Mouse (Mus musculus) E14TG2a.4 (cell line): ENCODE results near the gene Sh3pxd2b.

Experiments
- CTCF ChIP-seq: conservative IDR thresholded peaks from 2 replicates; pipeline ENCODE4 v1.5.1; 2014; ENCODE audit warnings: low read length
- NANOG ChIP-seq: IDR thresholded peaks from 2 replicates; pipeline ENCODE4 v1.6.1; 2014; ENCODE audit warnings: borderline replicate concordance, low read length, mixed read lengths
- POU5F1 ChIP-seq: IDR thresholded peaks from 2 replicates; pipeline ENCODE4 v1.6.1; 2014; ENCODE audit warnings: low read length, borderline replicate concordance

DNA sequence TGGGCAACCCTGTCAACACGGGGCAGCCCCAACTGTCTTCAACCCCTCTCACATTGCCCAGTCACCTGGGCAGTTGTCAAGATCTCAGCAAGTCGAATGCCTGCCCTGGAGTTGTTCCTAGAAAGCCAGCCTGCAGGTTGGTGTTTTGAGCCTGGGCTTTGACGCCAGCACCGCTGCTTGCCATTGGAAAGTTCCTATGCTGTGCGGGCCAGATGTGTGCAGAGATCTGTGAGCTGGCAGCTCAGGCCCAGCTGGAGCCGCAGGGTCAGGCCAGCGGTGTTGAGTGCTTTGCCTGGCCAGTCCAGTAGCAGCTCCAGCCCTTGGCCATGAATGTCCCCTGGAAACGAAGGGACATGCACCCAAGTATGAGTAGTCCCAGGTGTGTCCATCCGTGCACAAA is 14.2 kb downstream of the Sh3pxd2b start:
- TF ChIP-seq CTCF (no peak), NANOG (no peak), POU5F1 (no peak)
